Comparison of ENCODE assay signal across 17 mouse cellular contexts in genomic region chr13:109624772-109625349, GRCm38 (mm10).
"Had no signal": no experiment of that assay in that cellular context is flagged by ENCODE, and none has a peak within 500 bp of the region (broad histone marks: within the 10 kb centered on the region; RNA-seq: fewer than 3 reads in every experiment).

No protein-coding gene starts in this region.

- ATAC-seq: lung, postnatal 0 days; midbrain, embryonic 13.5 days had no signal

- H3K27ac ChIP-seq: kidney, postnatal 0 days; layer of hippocampus, adult 2 months; limb, embryonic 12.5 days; liver, embryonic 15.5 days; midbrain, embryonic 13.5 days; neural tube, embryonic 15.5 days; stomach, postnatal 0 days had no signal

- H3K9ac ChIP-seq: limb, embryonic 12.5 days; liver, embryonic 15.5 days; midbrain, embryonic 13.5 days; neural tube, embryonic 15.5 days had no signal

- H3K4me3 ChIP-seq: layer of hippocampus, adult 2 months; limb, embryonic 12.5 days; liver, embryonic 15.5 days; midbrain, embryonic 13.5 days; myocyte; neural tube, embryonic 15.5 days had no signal

- H3K4me1 ChIP-seq: neural tube, embryonic 15.5 days had no signal

- H3K9me3 ChIP-seq: limb, embryonic 12.5 days; liver, embryonic 15.5 days; midbrain, embryonic 13.5 days; neural tube, embryonic 15.5 days had no signal

- H3K4me2 ChIP-seq: limb, embryonic 12.5 days; liver, embryonic 15.5 days; midbrain, embryonic 13.5 days; neural tube, embryonic 15.5 days had no signal

- DNase-seq: kidney, adult 9 months; kidney, postnatal 4 days; lung, adult 2 months; lung, postnatal 36 days; right cerebral cortex, adult 18-20 months; right cerebral cortex, postnatal 25 days; thymus, adult 2 months; thymus, postnatal 25 days had no signal

- H3K36me3 ChIP-seq: limb, embryonic 12.5 days; liver, embryonic 15.5 days; midbrain, embryonic 13.5 days; neural tube, embryonic 15.5 days had no signal

- H3K27me3 ChIP-seq: limb, embryonic 12.5 days; liver, embryonic 15.5 days; midbrain, embryonic 13.5 days; neural tube, embryonic 15.5 days had no signal
